Mouse (Mus musculus): ENCODE measurements around the gene Kcnb1. TPM values are rescaled to one million over a fixed set of nuclear protein-coding genes. Genes with fewer than 3 reads are reported as not detected.

Kcnb1 gene
- total RNA-seq, 1 experiment, result 1.3 TPM

GRCm38 (mm10) chr2:167143914-167144313, 46.0 kb downstream of the Kcnb1 start:
- in situ Hi-C loops (cut with MboI; ENCODE audit: low sequenced_read_pairs in 2 of 2, unreplicated experiment in 2 of 2), result no loop called here
- Histone ChIP-seq H3K27ac (ENCODE audit: insufficient read depth, low read depth, low read length, poor library complexity, severe bottlenecking) (no peak overlapping the region), H3K4me3 (ENCODE audit: insufficient read depth in 1 of 2, low read depth in 1 of 2, low read length in 2 of 2, poor library complexity in 1 of 2, severe bottlenecking in 1 of 2) (no peak overlapping the region), H3K9me3 (ENCODE audit: control insufficient read depth, insufficient read depth, low read depth, low read length) (no peaks in the 10 kb centered on the region), H3K36me3 (ENCODE audit: control insufficient read depth, insufficient read depth, low read length, poor library complexity, severe bottlenecking) (no peaks in the 10 kb centered on the region; the same call in 1 of the 2 replicates), H3K9ac (ENCODE audit: insufficient read depth, low read depth, low read length, poor library complexity, severe bottlenecking) (no peak overlapping the region), H3K4me1 (ENCODE audit: control insufficient read depth in 2 of 2, insufficient read depth in 2 of 2, low read length in 2 of 2, poor library complexity in 1 of 2) (peaks cover 0 to 12% of the 10 kb centered on the region in 2 experiments; a peak in 1 of 4 replicates)
- TF ChIP-seq ZC3H11A (IDR thresholded peaks at IDR 0.05; ENCODE audit: borderline replicate concordance, low read depth, low read length), result no peak
- TF ChIP-seq CHD2 (IDR thresholded peaks at IDR 0.05; ENCODE audit: low read depth, low read length), result no peak
- TF ChIP-seq MAFK (IDR thresholded peaks at IDR 0.05; ENCODE audit: insufficient read depth, low read depth, low read length), result no peak
- no peak for TF ChIP-seq HCFC1 (IDR thresholded peaks at IDR 0.05; ENCODE audit: borderline replicate concordance, insufficient read depth, low read length)
- TF ChIP-seq ZNF384 (IDR thresholded peaks at IDR 0.05; ENCODE audit: low read depth, low read length), result no peak
- DNase-seq (ENCODE audit: low read depth, low spot score), result no peak

GRCm38 (mm10) chr2:167142282-167142681, 47.7 kb downstream of the Kcnb1 start:
- DNase-seq (ENCODE audit: low read depth, low spot score), result no peak
- Histone ChIP-seq H3K9ac (ENCODE audit: insufficient read depth, low read depth, low read length, poor library complexity, severe bottlenecking) (no peak overlapping the region), H3K4me3 (ENCODE audit: insufficient read depth in 1 of 2, low read depth in 1 of 2, low read length in 2 of 2, poor library complexity in 1 of 2, severe bottlenecking in 1 of 2) (no peak overlapping the region), H3K36me3 (ENCODE audit: control insufficient read depth, insufficient read depth, low read length, poor library complexity, severe bottlenecking) (no peaks in the 10 kb centered on the region; the same call in 1 of the 2 replicates), H3K9me3 (ENCODE audit: control insufficient read depth, insufficient read depth, low read depth, low read length) (no peaks in the 10 kb centered on the region), H3K27ac (ENCODE audit: insufficient read depth, low read depth, low read length, poor library complexity, severe bottlenecking) (no peak overlapping the region), H3K4me1 (ENCODE audit: control insufficient read depth in 2 of 2, insufficient read depth in 2 of 2, low read length in 2 of 2, poor library complexity in 1 of 2) (peaks cover 0 to 17% of the 10 kb centered on the region in 2 experiments; a peak in 1 of 4 replicates)
- TF ChIP-seq ZNF384 (IDR thresholded peaks at IDR 0.05; ENCODE audit: low read depth, low read length) (no peak), HCFC1 (IDR thresholded peaks at IDR 0.05; ENCODE audit: borderline replicate concordance, insufficient read depth, low read length) (no peak), ZC3H11A (IDR thresholded peaks at IDR 0.05; ENCODE audit: borderline replicate concordance, low read depth, low read length) (no peak), CHD2 (IDR thresholded peaks at IDR 0.05; ENCODE audit: low read depth, low read length) (no peak), MAFK (IDR thresholded peaks at IDR 0.05; ENCODE audit: insufficient read depth, low read depth, low read length) (no peak)
- in situ Hi-C loops (cut with MboI; ENCODE audit: low sequenced_read_pairs in 2 of 2, unreplicated experiment in 2 of 2), result no loop called here

GRCm38 (mm10) chr2:167141810-167142209, 48.1 kb downstream of the Kcnb1 start:
- no peak overlapping the region for H3K9ac ChIP-seq (ENCODE audit: insufficient read depth, low read depth, low read length, poor library complexity, severe bottlenecking)
- H3K9me3 ChIP-seq (ENCODE audit: control insufficient read depth, insufficient read depth, low read depth, low read length), result no peaks in the 10 kb centered on the region
- no peak for DNase-seq (ENCODE audit: low read depth, low spot score)
- TF ChIP-seq HCFC1 (IDR thresholded peaks at IDR 0.05; ENCODE audit: borderline replicate concordance, insufficient read depth, low read length) (no peak), CHD2 (IDR thresholded peaks at IDR 0.05; ENCODE audit: low read depth, low read length) (no peak), ZC3H11A (IDR thresholded peaks at IDR 0.05; ENCODE audit: borderline replicate concordance, low read depth, low read length) (no peak)
- in situ Hi-C loops (cut with MboI; ENCODE audit: low sequenced_read_pairs in 2 of 2, unreplicated experiment in 2 of 2), result no loop called here
- no peak overlapping the region for H3K4me3 ChIP-seq (ENCODE audit: insufficient read depth in 1 of 2, low read depth in 1 of 2, low read length in 2 of 2, poor library complexity in 1 of 2, severe bottlenecking in 1 of 2)
- H3K36me3 ChIP-seq (ENCODE audit: control insufficient read depth, insufficient read depth, low read length, poor library complexity, severe bottlenecking), result no peaks in the 10 kb centered on the region; the same call in 1 of the 2 replicates
- peaks cover 0 to 17% of the 10 kb centered on the region in 2 experiments; a peak in 1 of 4 replicates for H3K4me1 ChIP-seq (ENCODE audit: control insufficient read depth in 2 of 2, insufficient read depth in 2 of 2, low read length in 2 of 2, poor library complexity in 1 of 2)
- no peak overlapping the region for H3K27ac ChIP-seq (ENCODE audit: insufficient read depth, low read depth, low read length, poor library complexity, severe bottlenecking)

- Histone ChIP-seq H3K9me3 (ENCODE audit: control insufficient read depth, insufficient read depth, low read depth, low read length) (no peaks in the 10 kb centered on the region), H3K4me3 (ENCODE audit: insufficient read depth in 1 of 2, low read depth in 1 of 2, low read length in 2 of 2, poor library complexity in 1 of 2, severe bottlenecking in 1 of 2) (no peak overlapping the region), H3K36me3 (ENCODE audit: control insufficient read depth, insufficient read depth, low read length, poor library complexity, severe bottlenecking) (no peaks in the 10 kb centered on the region; the same call in 1 of the 2 replicates), H3K9ac (ENCODE audit: insufficient read depth, low read depth, low read length, poor library complexity, severe bottlenecking) (no peak overlapping the region), H3K4me1 (ENCODE audit: control insufficient read depth in 2 of 2, insufficient read depth in 2 of 2, low read length in 2 of 2, poor library complexity in 1 of 2) (peaks cover 0 to 11% of the 10 kb centered on the region in 2 experiments; a peak in 1 of 4 replicates), H3K27ac (ENCODE audit: insufficient read depth, low read depth, low read length, poor library complexity, severe bottlenecking) (no peak overlapping the region)
- TF ChIP-seq ZNF384 (IDR thresholded peaks at IDR 0.05; ENCODE audit: low read depth, low read length) (no peak), CHD2 (IDR thresholded peaks at IDR 0.05; ENCODE audit: low read depth, low read length) (no peak), HCFC1 (IDR thresholded peaks at IDR 0.05; ENCODE audit: borderline replicate concordance, insufficient read depth, low read length) (no peak), MAFK (IDR thresholded peaks at IDR 0.05; ENCODE audit: insufficient read depth, low read depth, low read length) (no peak), ZC3H11A (IDR thresholded peaks at IDR 0.05; ENCODE audit: borderline replicate concordance, low read depth, low read length) (no peak)
- no peak for DNase-seq (ENCODE audit: low read depth, low spot score)
- in situ Hi-C loops (cut with MboI; ENCODE audit: low sequenced_read_pairs in 2 of 2, unreplicated experiment in 2 of 2), result no loop called here
These were observed 50.1 kb downstream of the Kcnb1 start for GRCm38 (mm10) chr2:167139801-167140269.

All from ES-E14 (cell line).